Mouse (Mus musculus) left cerebral cortex, adult 9 months (tissue): ENCODE data around the gene Plekhg1.

Experiments used
- DNase-seq, 2 experiments: peaks; one replicate each; pipeline ENCODE4 v3.0.0; 2022; ENCODE audit warnings: low spot score in 2 of 2

Plekhg1 gene

DNA sequence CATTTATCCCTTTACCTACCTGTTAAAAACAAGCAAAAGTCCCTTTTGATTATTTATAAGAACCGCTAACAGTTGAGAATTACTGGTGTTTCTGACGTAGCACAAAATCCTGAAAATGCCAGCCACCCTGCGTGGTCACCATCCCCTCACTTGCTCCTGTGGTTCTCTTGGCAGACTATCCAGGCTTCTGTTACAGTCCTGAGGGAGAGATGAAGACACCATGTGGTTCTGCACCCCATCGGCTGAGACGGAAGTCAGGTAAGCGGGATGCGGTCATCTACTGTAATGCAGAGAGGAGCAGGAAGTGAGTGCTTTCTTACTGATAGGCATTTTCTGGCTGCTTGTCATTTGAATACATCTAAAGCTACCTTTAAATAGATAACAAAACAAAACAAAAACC, 207.2 kb downstream of the Plekhg1 start:
- DNase-seq = no peak

DNA sequence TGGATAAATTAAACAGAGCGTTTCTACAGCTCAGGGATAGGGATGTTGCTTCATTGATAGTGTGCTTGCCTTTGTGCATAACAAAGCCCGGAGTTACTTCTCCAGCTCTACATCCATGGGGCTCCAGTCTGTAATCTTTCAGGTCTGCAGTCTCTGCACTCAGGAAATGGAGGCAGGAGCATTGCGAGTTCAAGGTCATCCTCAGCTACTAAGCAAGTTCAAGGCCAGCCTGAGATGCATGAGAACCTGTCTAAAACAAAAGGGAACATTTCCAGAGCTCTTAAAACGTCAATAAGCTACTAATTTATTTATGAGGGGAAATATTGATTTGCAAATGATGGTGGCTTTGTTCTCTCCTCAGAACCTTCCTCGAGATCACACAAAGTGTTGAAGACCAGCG, 209.1 kb downstream of the Plekhg1 start:
- DNase-seq = no peak

DNA sequence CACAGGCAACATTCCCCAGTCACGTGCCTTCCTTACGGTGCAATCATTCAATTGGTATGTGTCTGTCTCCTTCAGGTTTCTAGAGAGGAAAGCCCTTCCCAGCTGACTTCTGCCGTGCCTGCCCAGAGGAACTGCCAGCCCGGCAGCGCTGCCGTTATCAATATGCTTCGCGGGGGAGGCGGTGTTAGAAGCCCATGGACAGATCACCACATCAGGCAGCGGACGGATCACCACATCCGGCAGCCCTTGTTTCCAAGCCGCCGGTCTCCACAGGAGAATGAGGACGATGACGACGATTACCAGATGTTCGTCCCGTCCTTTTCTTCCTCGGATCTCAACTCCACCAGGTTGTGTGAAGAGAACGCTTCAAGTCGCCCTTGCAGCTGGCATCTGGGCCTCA, 216.3 kb downstream of the Plekhg1 start:
- DNase-seq = no peak

DNA sequence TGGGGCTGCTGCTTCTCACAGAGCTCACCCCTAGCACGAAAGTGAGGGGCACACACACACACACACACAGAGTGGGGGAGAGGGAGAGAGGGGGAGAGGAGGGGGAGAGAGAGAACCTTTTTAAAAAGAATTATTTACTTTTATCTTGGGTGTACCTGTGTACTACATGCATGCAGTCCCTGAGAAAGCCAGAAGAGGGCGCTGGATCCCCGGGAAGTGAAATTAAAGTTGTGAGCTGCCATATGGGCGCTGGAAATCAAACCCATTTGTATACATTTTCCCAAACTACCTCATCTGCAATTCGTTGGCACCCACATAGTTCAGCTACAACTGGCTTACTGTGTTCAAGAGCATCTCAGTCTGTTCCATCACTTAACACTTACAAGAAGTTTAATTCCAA, 218.4 kb downstream of the Plekhg1 start:
- no peak for DNase-seq

DNA sequence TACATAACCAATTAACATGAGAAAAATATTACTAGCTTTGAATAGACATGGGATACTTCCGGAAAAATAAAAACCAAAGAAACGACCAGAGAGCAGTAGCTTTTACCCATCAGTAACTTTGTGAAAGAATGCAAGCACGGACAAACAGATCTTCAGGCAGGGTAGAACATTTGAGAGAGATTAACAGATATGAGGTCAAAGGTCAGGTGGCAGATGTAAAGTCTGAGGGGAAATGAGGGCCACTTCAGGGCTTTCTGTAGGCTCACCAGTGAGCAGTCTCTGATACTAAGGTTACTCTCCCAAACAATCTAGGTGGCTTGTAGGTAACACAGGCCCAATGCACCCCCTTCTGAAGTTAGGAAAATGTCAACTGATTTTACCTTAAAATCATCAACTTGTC, 228.9 kb downstream of the Plekhg1 start:
- no peak for DNase-seq

DNA sequence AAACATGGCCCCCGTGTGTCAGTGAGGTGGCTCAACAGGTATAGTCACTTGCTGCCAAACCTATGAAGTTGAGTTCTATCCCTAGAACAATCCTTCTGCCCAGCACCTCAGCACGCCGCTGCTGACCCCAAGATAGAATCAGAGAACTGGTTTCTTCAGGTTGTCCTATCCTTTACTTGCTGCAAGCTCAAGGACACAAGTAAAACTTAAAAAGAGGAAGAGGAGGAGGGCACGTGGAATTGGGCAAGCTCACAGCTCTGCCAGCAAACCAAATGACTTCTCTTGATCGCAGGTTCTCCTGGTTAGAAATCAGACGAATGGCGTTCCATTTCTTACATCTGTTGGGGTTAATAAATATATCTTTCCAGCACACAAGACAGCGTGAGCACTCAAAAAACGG, 232.1 kb downstream of the Plekhg1 start:
- no peak for DNase-seq

DNA sequence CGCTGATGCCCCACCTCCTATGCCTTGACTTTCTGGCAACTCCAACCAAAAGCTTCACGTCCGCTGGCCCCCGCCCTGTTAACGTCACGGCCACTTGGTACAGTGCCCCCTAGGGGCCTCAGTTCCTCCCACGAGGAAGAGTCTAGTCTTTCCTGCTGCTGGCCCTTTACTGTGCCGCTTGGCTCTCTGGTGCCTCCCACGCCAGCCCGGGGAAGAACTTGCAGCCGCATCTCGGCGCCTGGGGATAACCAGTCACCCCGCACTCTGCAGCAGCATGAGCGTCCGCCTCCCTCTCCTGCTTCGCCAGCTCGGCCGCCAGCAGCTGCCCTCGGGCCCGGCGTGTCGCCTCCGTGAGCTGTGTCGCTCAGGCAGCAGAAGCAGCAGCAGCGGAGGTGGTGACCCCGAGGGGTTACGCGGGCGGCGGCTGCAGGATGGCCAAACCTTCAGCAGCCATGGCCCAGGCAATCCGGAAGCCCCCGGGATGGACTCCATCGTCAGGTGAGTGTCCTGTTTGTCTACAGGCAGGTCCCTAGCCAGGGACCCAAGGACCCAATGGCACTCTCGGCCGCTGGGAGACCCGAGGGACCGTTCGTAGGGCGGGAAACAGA, 232.9 kb downstream of the Plekhg1 start, which contains the start of gene Mthfd1l:
TSS of gene Mthfd1l (plus strand) at position 138 of the 608 bp plus-strand sequence.
- peak; percentile 70 to 87 for DNase-seq

DNA sequence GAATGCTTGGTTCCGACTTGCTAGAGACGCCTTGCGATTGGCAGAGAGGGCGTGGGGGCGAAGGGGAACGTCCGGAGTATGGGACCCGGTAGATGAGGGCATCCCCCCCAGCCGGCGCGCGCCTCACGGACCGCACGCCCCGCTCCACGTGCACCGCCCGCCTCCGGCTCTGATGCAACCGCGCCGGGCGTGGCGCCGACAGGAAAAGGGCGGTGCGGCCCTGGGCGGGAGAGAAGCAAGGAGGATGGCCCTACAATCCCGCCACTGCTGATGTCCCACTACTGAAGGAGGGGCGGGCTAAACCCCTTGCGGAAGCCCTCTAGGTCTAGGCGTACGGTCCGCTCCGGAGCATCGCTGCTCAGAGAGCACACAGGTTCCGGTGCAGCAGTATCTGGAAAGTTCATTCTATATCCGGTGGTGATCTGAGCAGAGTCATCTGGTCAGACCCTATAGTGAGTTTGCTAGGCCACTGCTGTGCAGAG, 233.5 kb downstream of the Plekhg1 start:
- DNase-seq = peak; percentile 53 to 80

DNA sequence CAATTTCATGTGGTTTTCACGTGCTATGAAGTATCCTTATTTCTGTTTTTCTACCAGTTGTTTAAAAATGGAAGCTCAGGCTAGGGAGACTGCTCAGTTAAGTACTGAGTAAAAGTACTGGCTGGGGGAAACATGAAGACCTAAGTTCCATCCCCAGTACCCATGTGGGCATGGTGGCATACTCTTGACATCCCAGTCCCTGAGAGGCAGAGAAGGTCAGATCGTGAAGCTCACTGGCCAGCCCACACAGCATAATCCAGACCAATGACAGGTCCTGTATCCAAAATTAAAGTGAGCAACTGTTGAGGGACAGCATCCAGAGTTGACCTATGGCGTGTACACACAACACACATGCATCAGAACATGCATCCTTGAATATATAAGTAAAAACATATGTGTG, 234.2 kb downstream of the Plekhg1 start:
- DNase-seq = no peak

DNA sequence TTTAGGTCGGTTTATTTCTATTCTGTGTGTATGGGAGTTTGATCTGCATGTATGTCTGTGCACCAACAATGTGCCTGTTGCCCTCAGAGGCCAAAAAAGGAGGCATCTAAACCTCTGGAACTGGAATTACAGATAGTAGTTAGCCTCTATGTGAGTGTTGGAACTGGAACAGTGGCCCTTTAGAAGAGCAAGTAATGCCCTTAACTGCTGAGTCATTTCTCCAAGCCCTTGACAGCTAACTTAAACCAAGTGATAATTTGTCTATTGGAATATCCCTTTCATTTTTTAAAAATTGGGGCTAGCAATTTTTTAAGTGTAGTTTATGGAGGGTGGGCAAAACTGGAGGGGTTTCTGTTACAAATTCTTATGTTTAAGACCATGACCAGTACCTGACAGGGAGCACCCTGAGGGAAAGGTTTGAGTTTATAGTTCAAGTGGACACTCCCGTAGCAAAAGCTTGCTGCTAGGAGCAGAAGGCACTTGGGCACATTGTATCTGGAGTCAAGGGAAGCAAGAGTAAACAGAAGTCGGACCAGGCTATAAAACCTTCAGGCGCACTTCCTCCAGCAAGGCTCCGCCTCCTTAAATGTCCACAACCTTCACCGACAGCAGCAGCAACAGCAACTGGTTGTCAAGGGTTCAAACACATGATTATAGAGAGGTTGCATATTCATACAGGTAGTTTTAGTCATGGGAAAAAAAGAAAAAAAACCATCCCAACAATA, 235.9 kb downstream of the Plekhg1 start:
- DNase-seq = no peak

DNA sequence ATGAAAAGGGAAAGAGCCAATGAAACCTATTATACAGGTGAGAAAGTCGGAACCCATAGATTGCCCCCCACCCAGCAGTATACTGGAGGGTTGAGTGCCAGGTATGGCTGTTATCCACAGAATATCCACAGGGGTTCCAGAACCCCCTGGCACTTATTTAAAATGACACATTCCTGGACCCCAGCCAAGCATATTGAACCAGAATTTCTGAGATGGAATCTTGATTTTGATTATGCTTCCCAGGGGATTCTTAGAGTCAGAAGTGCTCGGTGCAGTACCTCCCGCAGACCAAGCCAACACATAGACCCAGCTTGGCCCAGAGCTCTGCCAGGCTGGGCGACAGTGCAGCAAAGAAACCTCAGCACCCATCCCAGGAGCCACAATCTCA, 236.5 kb downstream of the Plekhg1 start:
- DNase-seq = no peak

DNA sequence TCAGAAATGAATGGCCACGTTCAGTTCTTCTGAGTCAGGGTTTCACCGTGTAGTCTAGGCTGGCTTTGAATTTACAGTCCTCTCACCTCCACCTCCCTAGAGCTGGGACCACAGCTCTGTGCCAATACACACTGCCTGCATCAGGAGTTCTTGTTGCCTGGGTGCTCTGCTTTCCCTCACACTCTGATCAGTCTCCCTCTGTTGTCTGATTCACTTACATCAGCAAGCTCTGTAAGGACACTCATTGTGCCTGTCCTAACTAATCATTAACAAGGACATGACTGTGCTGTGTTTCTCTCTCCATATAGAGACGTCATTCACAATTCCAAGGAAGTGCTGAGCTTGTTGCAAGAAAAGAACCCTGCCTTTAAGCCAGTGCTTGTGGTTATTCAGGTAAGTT, 238.2 kb downstream of the Plekhg1 start:
- DNase-seq = no peak

DNA sequence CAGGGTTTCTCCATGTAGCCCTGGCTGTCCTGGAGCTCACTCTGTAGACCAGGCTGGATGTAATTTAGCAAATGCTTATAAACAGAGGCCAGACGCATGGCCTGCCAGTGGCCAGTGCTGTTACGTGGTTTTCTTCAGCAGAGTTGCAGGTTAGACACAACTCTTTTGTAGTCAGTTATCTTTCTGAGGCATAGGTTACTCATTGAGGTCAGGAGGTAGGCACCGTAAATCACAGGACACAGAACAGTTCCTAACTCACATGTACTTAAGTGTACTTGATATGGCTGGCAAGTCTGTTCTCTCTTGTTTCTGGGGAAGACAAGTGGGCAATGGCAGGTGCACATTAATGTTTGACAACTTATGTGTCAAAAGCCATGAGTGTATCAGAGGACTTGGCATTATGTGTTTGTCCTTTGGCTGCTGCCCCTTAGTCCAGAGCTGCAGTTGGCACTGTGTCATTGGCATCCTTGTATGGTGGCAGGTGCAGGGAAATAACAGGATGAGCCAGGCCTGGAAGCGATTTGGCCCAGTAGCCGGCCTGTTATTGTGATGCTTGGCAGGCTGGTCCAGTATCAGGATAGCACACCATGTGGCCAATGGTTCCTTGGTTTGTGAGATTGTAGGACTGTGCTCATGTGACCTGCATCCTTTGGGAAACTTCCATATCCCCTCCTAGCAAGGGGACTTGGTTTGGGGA, 238.8 kb downstream of the Plekhg1 start:
- no peak for DNase-seq

DNA sequence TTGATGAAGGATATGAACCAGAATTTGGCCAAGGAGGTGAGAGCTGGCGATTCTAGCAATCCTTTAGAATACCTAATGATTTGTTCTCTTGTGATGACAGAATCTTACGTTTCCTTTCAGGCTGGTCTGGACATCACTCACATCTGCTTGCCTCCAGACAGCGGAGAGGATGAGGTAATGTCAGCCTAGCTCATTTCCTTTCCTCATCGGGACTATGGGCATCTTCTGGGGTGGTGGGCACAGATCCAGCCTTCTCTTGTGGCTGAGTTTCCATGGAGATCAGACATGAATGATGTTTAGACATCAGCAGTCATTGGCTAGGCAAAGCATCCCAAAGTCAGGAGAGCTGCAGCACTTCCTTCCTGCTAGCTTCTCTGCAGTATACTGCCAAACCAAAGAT, 240.1 kb downstream of the Plekhg1 start:
- DNase-seq = no peak

DNA sequence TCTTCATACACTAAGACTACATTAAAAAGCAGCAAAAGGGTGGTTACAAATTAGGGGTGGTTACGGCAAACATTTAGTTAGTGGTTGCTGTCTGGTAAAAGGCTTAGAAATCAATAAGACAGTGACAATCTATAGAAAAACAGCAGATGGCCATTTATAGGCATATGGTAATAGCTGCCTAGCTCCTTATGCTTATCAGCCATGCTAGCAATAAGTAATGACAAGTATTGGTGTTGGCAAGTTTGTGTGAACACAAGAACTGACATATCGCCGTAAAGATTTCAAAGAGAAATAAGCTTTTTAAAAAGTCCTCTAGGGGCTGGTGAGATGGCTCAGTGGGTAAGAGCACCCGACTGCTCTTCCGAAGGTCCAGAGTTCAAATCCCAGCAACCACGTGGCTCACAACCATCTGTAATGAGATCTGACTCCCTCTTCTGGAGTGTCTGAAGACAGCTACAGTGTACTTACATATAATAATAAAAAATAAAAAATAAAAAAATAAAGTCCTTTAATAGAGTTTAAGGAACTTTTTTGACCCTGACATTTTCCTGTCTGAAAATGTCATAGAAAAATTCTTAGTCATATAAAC, 250.2 kb downstream of the Plekhg1 start:
- DNase-seq = no peak

DNA sequence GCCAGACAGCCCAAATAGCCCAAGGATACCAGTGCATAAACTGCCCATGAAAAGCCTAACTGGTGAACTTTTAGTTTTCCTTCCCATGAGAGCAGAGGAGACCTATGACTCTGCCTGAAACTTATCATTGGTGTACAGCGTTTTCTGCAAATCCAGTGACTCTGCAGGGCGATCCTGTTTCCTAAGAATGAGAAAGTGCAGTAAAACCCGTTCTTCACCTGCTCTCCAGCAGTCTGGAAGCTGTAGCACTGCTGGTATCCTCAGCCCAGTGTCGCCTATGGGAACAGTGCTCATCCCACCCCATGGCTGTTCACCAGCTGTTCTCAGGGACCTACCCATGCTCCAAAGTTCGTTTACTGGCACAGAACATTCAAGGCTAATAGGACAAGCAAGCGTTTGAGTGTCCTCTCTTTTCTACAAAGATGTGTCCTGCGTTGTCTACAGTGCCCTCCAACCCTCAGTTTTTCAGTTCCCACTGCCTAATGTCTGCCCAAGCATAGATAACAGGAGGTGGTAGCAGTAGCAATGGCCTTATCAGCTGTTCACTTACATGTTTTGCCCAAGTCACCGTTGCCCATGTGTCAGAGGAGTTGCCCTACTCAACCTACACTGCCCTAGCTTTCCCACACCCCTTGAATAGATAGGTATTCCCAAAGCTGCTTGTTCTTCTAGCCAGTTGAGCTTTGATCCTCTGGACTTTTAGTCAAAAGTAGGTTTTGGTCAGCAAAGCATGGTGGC, 253.4 kb downstream of the Plekhg1 start:
- no peak for DNase-seq

DNA sequence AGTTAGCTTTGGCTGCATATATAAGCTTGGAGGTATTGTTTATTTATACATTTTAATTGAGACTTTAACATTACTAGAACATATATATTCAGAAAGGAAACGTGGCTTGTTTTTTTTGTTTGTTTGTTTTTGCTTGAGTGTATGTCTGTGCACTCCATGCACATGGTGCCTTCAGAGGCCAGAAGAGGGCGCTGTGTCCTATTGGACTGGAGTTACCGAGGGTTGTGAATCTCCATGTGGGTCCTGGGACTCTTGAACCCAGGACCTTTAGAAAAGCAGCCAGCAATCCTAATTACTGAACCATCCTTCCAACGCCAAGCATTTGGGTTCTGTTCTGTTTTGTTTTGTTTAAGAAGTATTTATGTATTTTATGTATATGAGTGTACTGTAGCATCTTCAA, 255.1 kb downstream of the Plekhg1 start:
- no peak for DNase-seq

DNA sequence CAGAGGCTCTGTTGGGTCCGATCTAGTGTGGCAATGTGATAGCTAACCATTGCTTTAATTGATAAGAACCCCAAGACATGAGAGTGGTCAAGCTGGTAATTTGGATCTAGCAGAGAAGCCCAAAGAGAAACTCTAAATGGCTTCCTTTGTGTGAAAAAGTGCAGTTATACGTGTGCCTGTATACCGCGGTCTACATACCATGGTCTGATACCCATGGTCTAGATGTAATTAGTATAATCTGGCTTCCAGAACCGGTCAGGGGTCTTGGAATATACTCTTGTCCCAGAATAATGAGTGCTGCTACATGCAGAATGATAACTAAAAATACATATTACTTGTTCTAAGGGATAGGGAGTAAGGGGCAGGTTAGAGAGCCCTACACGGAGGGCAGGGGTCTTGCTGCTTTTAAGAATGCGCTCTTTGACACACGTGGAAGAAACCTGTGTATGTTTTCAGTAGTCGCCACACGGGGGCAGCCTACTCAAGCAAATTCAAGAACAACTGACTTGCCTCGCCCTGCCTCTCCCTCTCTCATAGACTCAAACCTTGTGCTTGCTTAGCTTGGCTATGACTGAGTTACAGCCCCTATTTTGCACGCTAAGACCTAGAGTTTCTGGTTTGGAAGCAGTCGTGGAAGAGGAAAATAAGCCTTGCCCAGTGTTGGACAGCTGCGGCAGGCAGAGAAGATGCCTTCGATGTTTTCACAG, 256.2 kb downstream of the Plekhg1 start:
- peak in 1 of 2 experiments; percentile 73 for DNase-seq

DNA sequence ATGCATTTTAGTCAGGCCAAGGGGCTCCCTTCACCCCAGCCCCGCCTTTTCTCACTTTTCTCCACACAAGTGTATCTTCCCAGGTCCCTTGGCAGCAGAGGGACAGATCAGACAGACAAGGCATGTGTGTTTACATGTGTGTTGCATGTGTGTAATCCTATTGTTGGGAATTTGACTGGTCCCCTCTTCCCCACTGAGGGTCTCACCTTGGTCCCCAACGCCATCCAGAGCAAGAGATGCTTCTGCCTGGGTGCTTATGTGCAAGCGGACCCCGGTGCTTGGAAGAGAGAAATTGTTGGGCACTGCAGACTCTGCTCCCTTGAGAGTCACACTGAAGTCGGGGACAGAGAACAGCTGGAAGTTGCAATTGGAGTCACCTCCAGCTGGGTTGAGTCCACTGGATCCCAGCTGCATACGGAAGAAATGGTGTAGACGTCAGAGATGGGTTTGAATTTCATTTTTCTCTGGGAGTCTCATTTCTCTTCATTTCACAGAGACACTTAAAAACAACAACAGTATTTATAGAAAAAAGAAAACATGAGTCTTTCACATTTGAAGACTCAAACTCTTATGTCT, 257.8 kb downstream of the Plekhg1 start:
- no peak for DNase-seq

DNA sequence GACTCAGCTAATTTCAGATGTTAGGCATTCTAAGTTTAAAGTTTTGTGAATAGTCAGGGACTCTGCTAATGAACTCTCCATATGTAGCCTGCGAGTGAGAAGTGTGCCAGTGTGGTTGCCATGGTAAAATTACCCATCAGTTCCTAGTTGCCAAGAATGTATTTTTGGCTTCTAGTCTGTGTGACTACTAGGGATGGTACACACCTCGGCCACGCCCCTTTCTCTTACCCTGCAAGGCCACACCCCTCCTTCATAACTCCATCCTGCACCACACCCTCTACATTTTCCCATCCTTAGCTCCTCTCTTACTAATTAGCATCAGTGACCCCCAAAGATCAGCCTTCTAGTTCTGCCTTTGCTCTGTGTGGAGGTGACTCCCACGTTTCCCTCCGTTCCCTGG, 262.5 kb downstream of the Plekhg1 start:
- DNase-seq = no peak

DNA sequence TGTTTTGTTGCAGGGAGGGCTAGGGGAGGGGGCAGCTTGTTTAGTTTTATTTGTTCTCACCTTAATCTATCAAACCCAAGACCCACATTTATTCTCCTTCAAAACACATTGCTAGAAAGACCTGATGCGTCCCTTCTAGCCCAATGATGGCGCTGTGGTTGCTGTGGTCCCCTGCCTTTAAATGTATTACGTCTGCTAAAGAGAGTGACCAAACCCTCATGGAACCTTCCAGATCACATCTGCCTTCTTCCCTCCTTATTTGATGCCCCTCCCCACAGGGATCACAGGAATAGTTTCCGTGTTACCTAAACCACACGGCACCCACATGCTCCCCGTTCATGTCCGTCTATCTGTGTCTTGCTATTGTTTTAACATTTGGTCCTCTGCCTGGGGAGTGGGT, 265.0 kb downstream of the Plekhg1 start:
- DNase-seq = no peak
